Mouse (Mus musculus) heart, embryonic 15.5 days (tissue): ENCODE data around the gene Prex1. TPM values are rescaled to one million over a fixed set of nuclear protein-coding genes. Genes with fewer than 3 reads are reported as not detected.
A peak's percentile ranks its signal among the peaks of the same experiment; 100 is the strongest.
"Not testable (repeated sequence)": the region's sequence is repeated elsewhere in the genome, so short reads cannot be mapped to it uniquely, and the experiment has no call there.

Experiments
- ATAC-seq: fragments of 200-750 bp; cut with Nextera tagmentation; replicated peaks from 2 replicates; pipeline ENCODE4 v1.8.0; 2017; ENCODE audit warnings: low read depth, moderate TSS enrichment; ENCODE audit not compliant: insufficient number of reproducible peaks, insufficient read depth, low FRiP score
- H3K27ac ChIP-seq: fragments of 300-500 bp; sonication (generic); 2 replicates; pipeline ENCODE4 v1.5.1; 2015; ENCODE audit warnings: mild to moderate bottlenecking, inconsistent platforms
- H3K27me3 ChIP-seq: fragments of 300-500 bp; sonication (generic); 2 replicates; pipeline ENCODE4 v1.6.1; 2015; ENCODE audit warnings: inconsistent platforms
- H3K36me3 ChIP-seq: fragments of 300-500 bp; sonication (generic); 2 replicates; pipeline ENCODE4 v1.6.1; 2015; ENCODE audit warnings: mild to moderate bottlenecking, inconsistent platforms
- H3K4me1 ChIP-seq: fragments of 300-500 bp; sonication (generic); replicated peaks from 2 replicates; pipeline ENCODE4 v1.6.1; 2015; ENCODE audit warnings: inconsistent platforms
- H3K4me2 ChIP-seq: fragments of 300-500 bp; sonication (generic); 2 replicates; pipeline ENCODE4 v1.6.1; 2015; ENCODE audit warnings: inconsistent platforms, mild to moderate bottlenecking, moderate library complexity
- H3K4me3 ChIP-seq: fragments of 300-500 bp; sonication (generic); 2 replicates; pipeline ENCODE4 v1.5.1; 2015; ENCODE audit warnings: mild to moderate bottlenecking, inconsistent platforms
- H3K9ac ChIP-seq: fragments of 300-500 bp; sonication (generic); 2 replicates; pipeline ENCODE4 v1.6.1; 2015; ENCODE audit warnings: mild to moderate bottlenecking, inconsistent platforms
- H3K9me3 ChIP-seq: fragments of 300-500 bp; sonication (generic); replicated peaks from 2 replicates; pipeline ENCODE4 v1.6.1; 2016; ENCODE audit warnings: inconsistent platforms
- WGBS: fragments of 180-500 bp; shearing (Covaris S2); methylation state at CpG from one replicate; pipeline ENCODE4 v1.1.7; 2015; ENCODE audit warnings: mixed read lengths; 5-methylcytosine and 5-hydroxymethylcytosine counted together
- polyA plus RNA-seq: library from polyadenylated mRNA; unstranded; fragments of >200 nt; fragmentation: Nextera tagmentation; extraction: Ambion mirVana; gene quantifications from 2 replicates; pipeline ENCODE4 v1.2.1, GENCODE M21; 2015

Gene Prex1
- polyA plus RNA-seq, result 6.1 and 10.9 TPM in 2 replicates

DNA sequence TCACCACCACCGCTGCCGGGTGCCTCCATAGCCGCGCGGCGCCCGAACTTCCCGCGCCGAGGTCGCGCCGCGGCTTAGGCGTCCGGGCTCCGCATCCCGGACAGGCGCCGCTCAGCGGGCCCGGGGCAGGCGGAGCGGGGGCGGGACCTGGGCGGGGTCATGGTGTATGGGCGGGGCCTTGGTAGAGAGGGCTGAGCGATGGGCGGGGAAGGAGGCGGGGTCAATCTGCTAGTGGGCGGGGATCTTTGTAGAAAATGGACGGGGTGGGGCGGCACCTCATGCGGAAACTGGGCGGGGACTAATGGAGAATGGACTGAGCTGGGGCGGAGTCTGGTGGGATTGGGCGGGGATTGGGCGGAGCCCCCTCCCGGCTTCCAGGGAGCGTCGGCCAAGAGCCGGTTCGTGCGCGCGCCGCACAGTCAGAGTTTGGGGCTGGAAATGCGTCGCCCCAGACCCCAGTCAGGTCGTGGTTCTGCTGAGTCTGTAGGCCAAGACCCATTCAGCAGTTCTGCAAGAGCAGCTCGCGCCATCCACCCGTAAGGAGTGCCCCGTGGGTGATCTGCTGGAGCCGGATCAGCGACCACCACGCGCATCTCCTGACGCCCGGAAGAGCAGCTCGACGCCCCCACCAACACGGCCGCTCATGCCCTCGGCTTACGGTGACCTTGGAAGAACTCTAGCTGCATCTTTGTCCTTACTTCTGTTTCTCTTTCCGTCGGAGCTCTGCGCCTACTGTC, at the start of gene Prex1:
Gene Prex1 (minus strand): TSS at position 143 of the 737 bp plus-strand sequence.
- Histone ChIP-seq H3K4me2 (peak within 1 kb of the TSS; percentile 90), H3K4me3 (peak within 1 kb of the TSS; percentile 79), H3K9ac (peak within 1 kb of the TSS; percentile 67), H3K9me3 (no peaks in the 10 kb centered on the region), H3K36me3 (no peaks in the 10 kb centered on the region), H3K4me1 (peaks cover 12% of the 10 kb centered on the region), H3K27me3 (no peaks in the 10 kb centered on the region), H3K27ac (peak within 1 kb of the TSS; percentile 78)
- WGBS, result under 1% methylated on average over 69 of the region's 69 CpGs
- peak; percentile 92 for ATAC-seq

DNA sequence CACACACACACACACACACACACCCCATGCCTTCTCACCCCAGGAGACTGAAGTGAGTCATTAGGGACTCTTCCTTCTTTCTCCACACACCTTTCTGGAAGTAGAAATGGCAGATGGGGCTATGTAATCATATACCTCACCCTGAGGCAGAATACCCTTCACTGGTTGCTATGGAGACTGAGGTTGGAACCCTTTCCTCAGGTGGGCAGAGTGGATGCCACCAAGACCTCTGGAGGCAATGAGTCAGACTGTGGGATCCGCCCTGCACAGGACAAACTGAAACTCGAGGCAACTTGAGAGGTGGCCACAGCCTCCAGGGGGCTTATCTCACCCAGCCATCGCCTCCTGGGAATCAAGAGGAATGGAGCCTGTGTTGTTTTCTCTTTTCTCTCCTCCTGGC, 44.3 kb upstream of the Prex1 start:
- no peaks in the 10 kb centered on the region for H3K9me3 ChIP-seq
- H3K9ac ChIP-seq, result no peak overlapping the region
- H3K36me3 ChIP-seq, result no peaks in the 10 kb centered on the region
- H3K4me3 ChIP-seq, result no peak overlapping the region
- H3K4me2 ChIP-seq, result no peak overlapping the region
- H3K27me3 ChIP-seq, result peaks cover 4% of the 10 kb centered on the region; the same call in 1 of the 2 replicates
- 18% methylated on average over 3 of the region's 3 CpGs for WGBS
- no peak overlapping the region for H3K27ac ChIP-seq
- H3K4me1 ChIP-seq, result no peaks in the 10 kb centered on the region
- ATAC-seq, result no peak

DNA sequence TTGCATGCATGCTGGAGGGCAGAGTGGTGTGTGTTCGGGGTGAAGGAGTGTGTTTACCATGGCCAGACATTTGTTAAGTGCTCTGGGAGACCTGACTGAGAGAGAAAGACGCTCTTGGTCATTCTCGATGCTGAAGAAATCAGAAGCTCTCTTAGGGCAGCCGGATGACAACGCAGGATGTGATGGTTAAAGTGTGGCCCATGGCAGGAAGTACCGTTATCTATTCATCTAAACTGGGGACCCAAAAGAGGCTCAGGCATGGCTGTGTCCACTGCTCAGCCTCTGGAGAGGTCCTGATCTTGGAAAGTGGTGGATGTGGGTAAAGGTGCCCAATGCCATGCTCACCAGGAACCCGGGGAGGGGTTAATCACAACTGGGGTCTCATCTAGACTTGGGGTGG, 41.1 kb upstream of the Prex1 start:
- Histone ChIP-seq H3K4me1 (no peaks in the 10 kb centered on the region), H3K27me3 (peaks cover 4% of the 10 kb centered on the region; the same call in 1 of the 2 replicates), H3K36me3 (no peaks in the 10 kb centered on the region), H3K9ac (no peak overlapping the region), H3K4me2 (no peak overlapping the region), H3K27ac (no peak overlapping the region), H3K9me3 (no peaks in the 10 kb centered on the region), H3K4me3 (no peak overlapping the region)
- 66% methylated on average over 7 of the region's 7 CpGs for WGBS
- no peak for ATAC-seq

DNA sequence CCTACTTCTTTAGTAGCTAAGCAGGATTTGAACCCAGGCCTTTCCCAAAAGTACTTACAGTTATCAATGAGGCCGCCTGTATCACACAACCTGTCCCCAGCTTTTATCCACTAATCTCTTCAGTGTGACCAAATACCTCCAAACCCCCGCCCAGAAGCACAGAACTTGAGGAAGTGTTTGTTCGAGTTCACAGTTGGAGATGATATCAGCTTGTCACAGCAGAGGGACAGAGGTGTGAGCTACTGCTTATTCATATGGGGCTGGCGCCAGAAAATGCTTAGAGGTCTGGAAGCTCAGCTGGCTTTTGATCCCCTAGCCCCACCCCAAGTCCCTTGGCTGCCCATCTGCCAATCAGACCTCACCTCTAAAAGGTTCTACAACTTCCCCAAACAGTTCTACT, 40.6 kb upstream of the Prex1 start:
- no peak for ATAC-seq
- Histone ChIP-seq H3K4me3 (no peak overlapping the region), H3K36me3 (no peaks in the 10 kb centered on the region), H3K4me2 (no peak overlapping the region), H3K27ac (no peak overlapping the region), H3K27me3 (peaks cover 4% of the 10 kb centered on the region; the same call in 1 of the 2 replicates), H3K9me3 (no peaks in the 10 kb centered on the region), H3K9ac (no peak overlapping the region), H3K4me1 (no peaks in the 10 kb centered on the region)
- 50% methylated on average over 4 of the region's 4 CpGs for WGBS

DNA sequence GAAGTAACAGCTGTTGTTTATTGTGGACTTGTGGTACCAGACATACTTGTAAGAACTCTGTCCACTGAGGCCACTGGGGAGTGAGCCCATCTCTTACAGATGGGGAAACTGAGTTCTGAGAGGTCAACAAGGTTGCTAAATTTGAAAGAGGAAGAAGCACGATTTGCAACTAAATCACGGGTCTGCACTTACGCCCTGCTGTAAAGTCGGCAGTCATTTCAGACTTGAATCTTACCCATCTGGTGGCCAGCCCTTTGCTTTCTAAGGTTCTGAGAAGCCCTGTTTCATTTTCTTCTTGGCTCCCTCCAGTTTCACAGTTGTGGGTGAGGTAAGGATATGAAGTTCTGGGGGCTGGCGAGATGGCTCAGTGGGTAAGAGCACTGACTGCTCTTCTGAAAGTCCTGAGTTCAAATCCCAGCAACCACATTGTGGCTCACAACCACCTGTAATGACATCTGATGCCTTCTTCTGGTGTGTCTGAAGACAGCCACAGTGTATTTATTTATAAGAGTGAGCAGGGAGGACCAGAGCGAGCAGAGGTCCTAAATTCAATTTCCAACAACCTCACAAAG, 37.1 kb upstream of the Prex1 start:
- ATAC-seq, result no peak
- WGBS, result 76% methylated on average over 6 of the region's 6 CpGs
- no peak overlapping the region for H3K4me3 ChIP-seq

DNA sequence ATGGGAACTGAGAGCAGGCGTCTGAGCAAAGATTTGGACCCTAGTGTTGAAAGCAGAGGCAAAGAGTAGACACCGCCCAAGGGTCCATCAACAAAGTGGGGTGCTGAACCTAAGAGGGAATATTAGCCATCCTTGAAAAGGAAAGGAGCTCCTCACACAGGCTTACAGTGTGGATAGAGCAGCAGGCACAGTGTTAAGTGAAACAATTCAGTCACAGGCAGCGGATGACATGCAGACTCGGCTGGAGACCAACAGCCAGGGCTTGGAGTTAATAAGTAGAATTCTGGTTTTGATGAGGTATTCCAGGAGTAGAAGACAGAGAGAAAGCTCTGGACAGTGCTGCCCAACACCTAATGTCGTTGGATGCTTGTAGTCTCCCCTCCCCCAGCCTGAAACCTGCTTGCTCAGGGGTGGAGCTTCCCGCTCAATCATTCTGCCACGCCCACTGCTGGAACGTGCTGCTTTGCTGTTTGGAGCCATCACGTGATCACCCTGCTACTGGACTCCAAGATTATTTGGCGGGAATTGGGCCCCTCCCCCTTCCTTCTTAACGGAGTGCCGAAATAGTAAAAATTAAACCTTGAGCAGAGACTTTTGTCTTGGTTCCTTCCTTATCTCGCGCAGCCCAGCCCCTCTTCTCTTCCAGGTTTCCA, 32.8 kb upstream of the Prex1 start:
- not testable (repeated sequence) for H3K4me1 ChIP-seq, H3K4me2 ChIP-seq, H3K9ac ChIP-seq, H3K9me3 ChIP-seq, H3K27me3 ChIP-seq, H3K4me3 ChIP-seq, H3K27ac ChIP-seq, H3K36me3 ChIP-seq, ATAC-seq
- 41% methylated on average over 14 of the region's 14 CpGs for WGBS

More for the DNA sequence above, 37.1 kb upstream of the Prex1 start:
- H3K27ac ChIP-seq, result no peak overlapping the region
- H3K9me3 ChIP-seq, result no peaks in the 10 kb centered on the region
- 0 out of 2 replicates have a peak, but pooled peaks cover 3% of the 10 kb centered on the region for H3K4me1 ChIP-seq
- no peak overlapping the region for H3K9ac ChIP-seq
- H3K4me2 ChIP-seq, result no peak overlapping the region
- no peaks in the 10 kb centered on the region; the same call in 1 of the 2 replicates for H3K27me3 ChIP-seq
- H3K36me3 ChIP-seq, result no peaks in the 10 kb centered on the region

DNA sequence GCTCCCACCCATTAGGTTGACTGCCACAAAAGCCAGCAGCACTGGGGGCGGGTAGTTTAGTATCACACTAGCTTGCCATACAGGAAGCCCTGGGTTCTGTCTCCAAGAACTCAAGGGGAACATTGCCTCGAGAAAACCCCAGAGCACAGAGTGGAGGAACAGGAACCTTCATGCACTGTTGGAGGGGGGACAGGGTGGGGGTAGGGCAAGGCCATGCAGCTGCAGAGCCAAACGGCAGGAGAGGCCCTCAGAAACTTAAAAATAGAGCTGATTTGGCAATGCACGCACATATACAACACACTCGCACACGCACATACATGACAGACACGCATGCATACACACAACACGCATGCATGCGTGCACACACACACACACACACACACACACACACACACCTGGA, 32.2 kb upstream of the Prex1 start:
- Histone ChIP-seq H3K27me3 (no peaks in the 10 kb centered on the region; the same call in 1 of the 2 replicates), H3K9ac (no peak overlapping the region), H3K4me1 (0 out of 2 replicates have a peak, but pooled peaks cover 3% of the 10 kb centered on the region), H3K4me2 (no peak overlapping the region), H3K9me3 (no peaks in the 10 kb centered on the region), H3K36me3 (no peaks in the 10 kb centered on the region), H3K4me3 (no peak overlapping the region), H3K27ac (no peak overlapping the region; the same call in 1 of the 2 replicates)
- no peak for ATAC-seq
- 69% methylated on average over 9 of the region's 9 CpGs for WGBS

DNA sequence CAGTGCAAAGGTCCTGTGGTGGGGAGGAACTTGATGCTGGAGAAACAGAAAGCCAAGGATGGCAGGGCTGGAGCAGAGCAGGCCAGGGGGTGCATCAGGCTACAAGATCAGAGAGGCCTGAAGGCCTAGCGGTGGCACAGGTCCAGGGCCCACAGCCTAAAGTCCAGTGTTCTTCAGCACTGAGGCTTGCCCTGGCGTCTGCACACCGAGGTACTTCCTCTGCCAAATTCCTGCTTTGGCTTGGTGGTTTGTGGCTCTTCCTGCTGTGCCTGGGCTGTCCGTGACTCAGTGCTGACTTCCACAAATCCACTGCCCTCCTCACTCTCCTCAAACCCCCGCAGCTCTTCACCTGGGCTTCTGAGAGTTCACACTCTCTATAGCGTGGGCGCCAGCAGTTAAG, 30.8 kb upstream of the Prex1 start:
- Histone ChIP-seq H3K36me3 (no peaks in the 10 kb centered on the region), H3K27ac (no peak overlapping the region), H3K4me1 (0 out of 2 replicates have a peak, but pooled peaks cover 3% of the 10 kb centered on the region), H3K4me2 (no peak overlapping the region), H3K9ac (no peak overlapping the region), H3K4me3 (no peak overlapping the region), H3K9me3 (no peaks in the 10 kb centered on the region), H3K27me3 (no peaks in the 10 kb centered on the region; the same call in 1 of the 2 replicates)
- WGBS, result 74% methylated on average over 7 of the region's 7 CpGs
- no peak for ATAC-seq

DNA sequence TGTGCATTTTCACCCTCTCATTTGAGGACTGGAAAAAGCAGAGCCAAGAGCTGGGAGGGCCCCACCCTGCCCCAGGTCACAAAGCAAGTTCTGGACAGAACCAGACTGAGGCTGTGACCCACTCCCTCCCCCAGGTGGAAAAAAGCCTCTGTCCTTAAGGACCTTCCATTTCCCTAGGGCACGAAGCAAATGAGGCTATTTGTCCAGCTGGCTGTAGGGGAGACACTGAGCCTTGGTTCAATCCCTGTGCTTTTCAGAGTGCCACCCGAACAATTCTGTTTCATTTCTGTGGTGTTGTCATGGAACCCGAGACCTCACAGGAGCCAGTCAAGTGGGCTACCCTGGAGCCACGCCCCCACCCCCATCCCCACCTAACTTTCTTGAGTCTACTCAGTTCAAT, 29.9 kb upstream of the Prex1 start:
- 0 out of 2 replicates have a peak, but pooled peaks cover 3% of the 10 kb centered on the region for H3K4me1 ChIP-seq
- H3K4me2 ChIP-seq, result no peak overlapping the region
- WGBS, result 54% methylated on average over 4 of the region's 4 CpGs
- H3K27ac ChIP-seq, result no peak overlapping the region
- no peak overlapping the region for H3K4me3 ChIP-seq
- no peak overlapping the region for H3K9ac ChIP-seq
- H3K36me3 ChIP-seq, result no peaks in the 10 kb centered on the region
- no peaks in the 10 kb centered on the region for H3K9me3 ChIP-seq
- ATAC-seq, result no peak
- H3K27me3 ChIP-seq, result no peaks in the 10 kb centered on the region; the same call in 1 of the 2 replicates

DNA sequence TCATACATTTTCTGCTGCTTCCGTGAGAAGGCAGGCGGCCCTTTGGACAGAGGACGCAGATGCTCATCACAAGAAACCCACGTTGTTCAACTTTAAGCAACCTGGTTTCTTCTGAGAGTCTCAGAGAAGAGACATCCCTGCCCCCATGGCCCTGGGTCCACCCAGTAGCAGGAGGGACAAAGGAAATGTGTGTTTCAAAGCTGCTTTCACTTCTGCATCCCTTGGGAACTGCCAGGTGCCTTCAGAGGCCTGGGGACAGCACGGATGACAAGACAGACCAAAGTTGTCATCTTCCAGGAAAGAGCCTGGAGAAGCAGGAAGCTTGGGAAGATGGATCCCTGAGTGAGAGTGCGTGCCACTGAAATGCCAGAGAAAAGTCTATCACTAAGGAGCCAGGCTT, 27.8 kb upstream of the Prex1 start:
- Histone ChIP-seq H3K4me1 (0 out of 2 replicates have a peak, but pooled peaks cover 3% of the 10 kb centered on the region), H3K9me3 (no peaks in the 10 kb centered on the region), H3K4me2 (no peak overlapping the region), H3K27ac (no peak overlapping the region), H3K27me3 (no peaks in the 10 kb centered on the region), H3K4me3 (no peak overlapping the region), H3K36me3 (no peaks in the 10 kb centered on the region), H3K9ac (no peak overlapping the region)
- no peak for ATAC-seq
- whole genome bisulfite sequencing, result 74% methylated on average over 6 of the region's 6 CpGs

DNA sequence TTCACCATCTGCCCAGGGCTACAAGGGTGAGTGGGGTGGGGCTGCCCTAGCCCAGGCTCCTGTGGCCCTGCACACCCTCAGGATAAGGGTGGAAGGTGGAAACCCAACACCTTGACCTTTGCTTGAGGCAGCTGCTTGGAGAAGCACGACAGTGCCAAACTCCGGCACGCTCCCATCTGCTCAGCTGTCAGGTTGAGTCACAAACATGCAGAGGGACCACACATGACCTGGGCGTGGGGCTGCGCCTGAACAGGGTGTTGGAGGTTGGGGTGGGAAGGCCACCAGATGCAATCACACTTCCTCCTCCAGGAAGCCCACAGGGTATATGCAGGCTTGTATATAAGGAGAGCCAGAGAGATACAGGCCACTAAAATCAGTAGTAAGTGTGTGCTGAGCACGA, 26.8 kb upstream of the Prex1 start:
- Histone ChIP-seq H3K4me1 (no peaks in the 10 kb centered on the region), H3K9ac (no peak overlapping the region), H3K27ac (no peak overlapping the region), H3K27me3 (no peaks in the 10 kb centered on the region), H3K36me3 (no peaks in the 10 kb centered on the region), H3K9me3 (no peaks in the 10 kb centered on the region), H3K4me2 (no peak overlapping the region), H3K4me3 (no peak overlapping the region)
- ATAC-seq, result no peak
- WGBS, result 66% methylated on average over 6 of the region's 6 CpGs
